Mouse (Mus musculus) forebrain, embryonic 11.5 days (tissue): Measurements from ENCODE around the gene 1810062G17Rik. TPM values are rescaled to one million over a fixed set of nuclear protein-coding genes. Genes with fewer than 3 reads are reported as not detected.

Source experiments
- ATAC-seq: fragments of 200-750 bp; cut with Nextera tagmentation; replicated peaks from 2 replicates; pipeline ENCODE4 v1.8.0; 2017; ENCODE audit warnings: moderate TSS enrichment; ENCODE audit not compliant: low FRiP score
- DNase-seq: peaks from one replicate; pipeline ENCODE4 v3.0.0-alpha.2; 2017; ENCODE audit warnings: low spot score
- H3K27ac ChIP-seq: fragments of 300-500 bp; sonication (generic); 2 replicates; pipeline ENCODE4 v1.5.1; 2014; ENCODE audit warnings: low read depth, low read length
- H3K27me3 ChIP-seq: fragments of 300-500 bp; sonication (generic); 2 replicates; pipeline ENCODE4 v1.6.1; 2014; ENCODE audit warnings: mild to moderate bottlenecking, low read length, mixed read lengths; ENCODE audit not compliant: control insufficient read depth, insufficient read depth
- H3K36me3 ChIP-seq: fragments of 300-500 bp; sonication (generic); 2 replicates; pipeline ENCODE4 v1.6.1; 2014; ENCODE audit warnings: mild to moderate bottlenecking, low read length, moderate library complexity, mixed read lengths; ENCODE audit not compliant: control insufficient read depth, insufficient read depth
- H3K4me1 ChIP-seq: fragments of 300-500 bp; sonication (generic); replicated peaks from 2 replicates; pipeline ENCODE4 v1.6.1; 2014; ENCODE audit warnings: low read length, mixed read lengths; ENCODE audit not compliant: control insufficient read depth, insufficient read depth
- H3K4me2 ChIP-seq: fragments of 300-500 bp; sonication (generic); 2 replicates; pipeline ENCODE4 v1.6.1; 2014; ENCODE audit warnings: low read depth, mild to moderate bottlenecking, low read length, moderate library complexity, mixed read lengths; ENCODE audit not compliant: severe bottlenecking
- H3K4me3 ChIP-seq: fragments of 300-500 bp; sonication (generic); 2 replicates; pipeline ENCODE4 v1.5.1; 2014; ENCODE audit warnings: low read depth, low read length
- H3K9ac ChIP-seq: fragments of 300-500 bp; sonication (generic); 2 replicates; pipeline ENCODE4 v1.6.1; 2014; ENCODE audit warnings: low read length
- H3K9me3 ChIP-seq: fragments of 300-500 bp; sonication (generic); 2 replicates; pipeline ENCODE4 v1.6.1; 2016; ENCODE audit warnings: low read length, mixed read lengths; ENCODE audit not compliant: control insufficient read depth
- WGBS: fragments of 180-500 bp; shearing (Covaris S2); extraction: QIAGEN DNeasy Blood & Tissue Kit; methylation state at CpG from one replicate; pipeline ENCODE4 v1.1.7; 2014; 5-methylcytosine and 5-hydroxymethylcytosine counted together
- polyA plus RNA-seq: library from polyadenylated mRNA; unstranded; fragments of >200 nt; fragmentation: Nextera tagmentation; extraction: Ambion mirVana; gene quantifications from 2 replicates; pipeline ENCODE4 v1.2.1, GENCODE M21; 2014

1810062G17Rik gene
- polyA plus RNA-seq, result 0.43 and 0.92 TPM in 2 replicates

DNA sequence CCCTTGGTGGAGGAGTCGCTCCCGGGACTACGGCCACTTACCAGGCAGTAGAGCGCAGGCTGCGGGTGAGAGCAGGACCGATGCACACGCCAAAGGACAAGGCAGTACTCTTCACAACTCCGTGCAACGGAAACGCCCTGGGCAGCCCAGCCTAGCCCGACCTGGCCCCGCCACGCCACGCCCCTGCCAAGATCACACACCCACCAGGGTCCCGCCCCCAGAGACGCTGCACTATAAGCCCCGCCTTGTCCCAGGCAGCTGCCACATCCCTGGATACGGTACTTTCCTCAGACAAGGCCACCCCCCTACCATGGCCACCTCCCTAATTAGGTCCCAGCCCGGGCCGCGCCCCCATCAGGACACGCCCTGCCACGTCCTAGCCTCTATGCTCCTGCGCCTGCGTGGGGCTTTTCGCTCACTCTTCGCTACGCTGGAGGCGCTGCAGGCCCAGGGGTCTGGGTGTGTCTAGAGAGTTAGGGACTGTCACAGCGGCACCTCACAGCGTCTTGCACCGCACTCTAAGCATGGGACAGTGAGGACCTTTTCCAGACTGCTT, at the start of gene 1810062G17Rik, which contains the start of gene Anxa5:
TSS of gene 1810062G17Rik (plus strand) at position 406 of the 556 bp plus-strand sequence.
TSS of gene Anxa5 (minus strand) at position 363 of the 556 bp plus-strand sequence.
- H3K4me3 ChIP-seq, result peak within 1 kb of the TSS; percentile 53
- peaks cover 6% of the 10 kb centered on the region; the same call in 1 of the 2 replicates for H3K4me1 ChIP-seq
- H3K27me3 ChIP-seq, result no peaks in the 10 kb centered on the region
- DNase-seq, result peak; percentile 96
- H3K36me3 ChIP-seq, result no peaks in the 10 kb centered on the region
- WGBS, result under 1% methylated on average over 31 of the region's 32 CpGs
- peak within 1 kb of the TSS; percentile 57 for H3K9ac ChIP-seq
- H3K4me2 ChIP-seq, result peak within 1 kb of the TSS; percentile 93
- H3K27ac ChIP-seq, result peak within 1 kb of the TSS; percentile 25; the same call in 1 of the 2 replicates
- ATAC-seq, result peak; percentile 98
- no peaks in the 10 kb centered on the region for H3K9me3 ChIP-seq

DNA sequence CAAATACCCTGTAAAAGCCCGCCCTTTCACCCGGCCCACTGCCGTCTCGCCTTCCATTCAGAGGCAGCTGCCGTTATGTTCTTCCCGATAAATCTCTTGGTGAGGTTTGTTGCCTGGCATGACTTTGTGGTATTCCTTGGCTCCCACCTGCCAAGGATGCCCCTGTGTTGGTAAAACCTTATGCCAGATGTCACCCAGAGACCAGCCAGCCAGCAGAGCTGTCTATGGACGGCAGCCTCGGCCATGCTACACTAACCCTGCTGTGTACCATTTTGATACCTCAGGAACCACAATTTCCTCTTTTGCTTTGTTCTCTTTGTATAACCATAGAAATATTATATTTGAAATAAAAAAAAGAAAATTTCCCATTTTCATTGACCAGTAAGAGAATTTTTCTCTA, 48.4 kb upstream of the 1810062G17Rik start:
- Histone ChIP-seq H3K9ac (no peak overlapping the region), H3K27ac (no peak overlapping the region), H3K4me1 (no peaks in the 10 kb centered on the region), H3K27me3 (no peaks in the 10 kb centered on the region), H3K9me3 (no peaks in the 10 kb centered on the region), H3K36me3 (no peaks in the 10 kb centered on the region), H3K4me3 (no peak overlapping the region), H3K4me2 (no peak overlapping the region)
- WGBS, result 99% methylated on average over 8 of the region's 8 CpGs
- DNase-seq (no peak), ATAC-seq (no peak)

DNA sequence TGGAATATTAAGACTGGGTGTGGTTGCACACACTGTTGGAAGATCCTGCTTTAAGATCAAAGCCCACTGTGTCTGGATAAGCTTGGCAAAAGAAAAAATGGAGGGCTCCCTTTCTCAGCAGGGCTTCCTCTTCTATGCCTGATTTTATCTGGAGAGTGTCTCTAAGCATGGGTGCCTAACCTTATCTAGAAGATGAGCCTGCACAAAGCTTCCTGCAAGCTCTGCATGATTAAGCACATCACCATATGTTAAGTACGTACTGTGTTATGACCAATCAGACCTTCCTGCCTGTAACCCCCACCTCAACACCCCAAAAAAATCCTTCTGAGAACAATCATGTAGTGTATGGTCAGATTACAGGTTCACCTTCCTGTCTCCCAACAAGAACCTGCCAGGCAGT, 45.4 kb upstream of the 1810062G17Rik start:
- no peaks in the 10 kb centered on the region for H3K27me3 ChIP-seq
- H3K9me3 ChIP-seq, result no peaks in the 10 kb centered on the region
- H3K27ac ChIP-seq, result no peak overlapping the region
- no peak for DNase-seq
- WGBS, result 92% methylated on average over 1 of the region's 1 CpGs
- H3K4me1 ChIP-seq, result no peaks in the 10 kb centered on the region
- H3K4me3 ChIP-seq, result no peak overlapping the region
- H3K36me3 ChIP-seq, result no peaks in the 10 kb centered on the region
- no peak overlapping the region for H3K9ac ChIP-seq
- no peak overlapping the region for H3K4me2 ChIP-seq
- ATAC-seq, result no peak

DNA sequence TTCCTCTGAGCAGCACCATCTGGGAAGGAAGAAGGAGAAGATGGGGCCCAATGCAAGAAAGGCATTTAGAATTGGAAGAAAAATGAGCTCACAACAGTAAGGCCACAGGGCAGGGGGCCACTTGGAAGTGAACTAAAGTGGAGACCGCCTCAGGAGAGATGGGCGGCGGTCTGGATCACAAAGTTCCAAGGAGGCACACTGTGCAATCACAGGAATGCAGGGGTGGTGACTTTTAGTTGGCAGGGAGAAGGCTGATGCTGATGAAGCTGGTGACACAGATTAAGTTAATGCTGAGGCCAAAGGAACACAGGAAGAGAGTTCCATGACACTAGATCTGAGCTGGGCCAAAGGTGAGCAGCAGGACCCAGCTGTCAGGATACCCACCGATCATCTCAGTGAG, 35.5 kb upstream of the 1810062G17Rik start:
- H3K27ac ChIP-seq, result no peak overlapping the region
- no peak overlapping the region for H3K9ac ChIP-seq
- H3K4me2 ChIP-seq, result no peak overlapping the region
- DNase-seq (no peak), ATAC-seq (no peak)
- H3K4me3 ChIP-seq, result no peak overlapping the region
- H3K36me3 ChIP-seq, result no peaks in the 10 kb centered on the region
- no peaks in the 10 kb centered on the region for H3K4me1 ChIP-seq
- 88% methylated on average over 4 of the region's 4 CpGs for WGBS
- H3K9me3 ChIP-seq, result no peaks in the 10 kb centered on the region
- H3K27me3 ChIP-seq, result no peaks in the 10 kb centered on the region

DNA sequence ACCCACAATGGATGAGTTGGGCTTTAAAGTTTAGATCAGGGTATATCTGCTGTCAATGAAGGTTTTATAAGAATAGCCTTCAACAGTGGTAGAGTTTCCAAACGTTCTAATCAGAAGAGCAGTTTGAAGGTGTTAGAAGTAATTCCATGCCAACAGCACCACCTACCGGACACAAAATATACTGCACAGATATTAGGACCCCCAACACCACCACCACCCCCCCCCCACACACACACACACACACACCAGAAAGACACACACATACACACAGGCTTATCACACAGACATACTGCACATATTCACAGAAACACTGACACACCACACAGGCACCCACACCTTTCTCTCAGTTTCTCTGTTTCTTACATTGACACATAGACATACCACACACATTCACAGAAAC, 33.3 kb upstream of the 1810062G17Rik start:
- ATAC-seq (peak; percentile 63), DNase-seq (peak; percentile 73)
- no peak overlapping the region for H3K4me3 ChIP-seq
- no peaks in the 10 kb centered on the region for H3K36me3 ChIP-seq
- no peaks in the 10 kb centered on the region for H3K9me3 ChIP-seq
- no peak overlapping the region for H3K4me2 ChIP-seq
- H3K27me3 ChIP-seq, result no peaks in the 10 kb centered on the region
- 2% methylated on average over 2 of the region's 2 CpGs for WGBS
- no peak overlapping the region for H3K9ac ChIP-seq
- no peak overlapping the region for H3K27ac ChIP-seq
- H3K4me1 ChIP-seq, result no peaks in the 10 kb centered on the region

DNA sequence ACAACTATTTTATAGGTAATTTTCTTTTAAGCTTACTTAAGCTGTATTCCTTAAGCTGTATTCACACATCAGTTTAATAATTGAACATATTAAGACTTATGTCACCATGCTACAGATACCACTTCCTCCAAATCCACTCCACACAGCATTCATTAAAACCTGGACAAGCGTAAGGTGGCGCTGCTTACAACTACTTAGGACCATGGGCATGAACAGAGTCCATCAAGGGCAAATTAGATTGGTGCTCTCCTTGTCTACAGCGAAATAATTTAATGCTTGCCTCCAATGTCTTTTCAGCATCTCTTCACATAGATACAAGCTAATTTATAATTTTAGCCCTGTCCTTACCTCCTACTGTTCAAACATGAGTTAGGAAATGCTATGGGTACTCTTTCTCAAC, 29.7 kb upstream of the 1810062G17Rik start:
- no peaks in the 10 kb centered on the region for H3K4me1 ChIP-seq
- no peaks in the 10 kb centered on the region for H3K9me3 ChIP-seq
- H3K36me3 ChIP-seq, result no peaks in the 10 kb centered on the region; the same call in 1 of the 2 replicates
- no peaks in the 10 kb centered on the region for H3K27me3 ChIP-seq
- no peak overlapping the region for H3K9ac ChIP-seq
- H3K27ac ChIP-seq, result no peak overlapping the region
- no peak overlapping the region for H3K4me2 ChIP-seq
- ATAC-seq, result no peak
- 92% methylated on average over 3 of the region's 3 CpGs for WGBS
- no peak for DNase-seq
- no peak overlapping the region for H3K4me3 ChIP-seq

DNA sequence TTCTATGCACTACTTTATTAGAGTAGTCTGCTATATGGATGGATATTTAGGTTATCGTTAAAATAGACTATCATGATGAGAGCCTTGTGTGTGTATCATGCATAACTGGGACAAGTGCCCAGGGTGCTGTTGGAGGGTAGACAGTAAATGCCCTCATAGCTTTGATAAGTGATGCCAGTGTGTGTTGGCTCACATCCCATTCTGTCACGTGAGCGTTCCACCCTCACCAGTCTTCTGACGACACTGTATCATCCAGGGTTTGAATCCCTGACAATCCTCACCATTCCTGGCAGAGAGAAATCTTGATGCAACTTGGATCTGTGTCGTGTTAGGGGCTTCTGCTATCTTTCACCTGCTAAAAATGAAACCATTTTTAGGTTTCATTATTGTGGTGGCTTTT, 29.2 kb upstream of the 1810062G17Rik start:
- no peak overlapping the region for H3K4me2 ChIP-seq

DNA sequence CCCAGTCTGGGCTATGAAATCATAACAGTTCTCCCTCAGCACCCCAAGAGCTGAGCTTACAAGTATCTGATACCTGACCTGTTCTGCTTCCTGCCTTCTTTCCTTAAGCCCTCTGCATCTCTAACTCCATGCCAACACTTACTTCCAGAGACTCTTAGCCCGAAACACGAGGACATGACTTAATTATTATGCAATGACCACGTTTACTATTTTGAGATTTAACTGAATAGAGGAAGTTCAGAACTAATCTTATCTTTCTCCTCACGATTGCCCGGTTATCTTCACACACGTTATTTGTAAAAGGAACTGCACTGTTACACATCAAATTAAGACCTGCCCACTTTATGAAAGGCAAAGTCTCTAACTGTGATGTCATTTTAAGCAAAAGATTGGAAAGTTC, 28.8 kb upstream of the 1810062G17Rik start:
- DNase-seq (no peak), ATAC-seq (no peak)
- no peak overlapping the region for H3K4me3 ChIP-seq
- H3K4me2 ChIP-seq, result no peak overlapping the region
- 80% methylated on average over 6 of the region's 6 CpGs for WGBS
- H3K4me1 ChIP-seq, result no peaks in the 10 kb centered on the region
- H3K36me3 ChIP-seq, result no peaks in the 10 kb centered on the region; the same call in 1 of the 2 replicates
- no peak overlapping the region for H3K27ac ChIP-seq
- H3K9ac ChIP-seq, result no peak overlapping the region
- no peaks in the 10 kb centered on the region for H3K9me3 ChIP-seq
- no peaks in the 10 kb centered on the region for H3K27me3 ChIP-seq

More for the DNA sequence above, 29.2 kb upstream of the 1810062G17Rik start:
- H3K4me1 ChIP-seq, result no peaks in the 10 kb centered on the region
- H3K9me3 ChIP-seq, result no peaks in the 10 kb centered on the region
- H3K27me3 ChIP-seq, result no peaks in the 10 kb centered on the region
- no peak overlapping the region for H3K27ac ChIP-seq
- H3K36me3 ChIP-seq, result no peaks in the 10 kb centered on the region; the same call in 1 of the 2 replicates
- no peak overlapping the region for H3K4me3 ChIP-seq
- DNase-seq, result no peak
- H3K9ac ChIP-seq, result no peak overlapping the region
- ATAC-seq, result no peak
- 83% methylated on average over 5 of the region's 5 CpGs for WGBS
